Mouse (Mus musculus) kidney, embryonic 15.5 days (tissue): ENCODE measurements at regions not wholly inside any gene's neighbourhood (a gene's known extent, or its start where the extent isn't known, plus 50 kb on each side); places are given as distances from the start of the nearest gene placed in this dataset. TPM values are rescaled to one million over a fixed set of nuclear protein-coding genes. Genes with fewer than 3 reads are reported as not detected.

Source experiments
- microRNA-seq: library from miRNA; unstranded; fragments of <30 nt; microRNA quantifications from one replicate; pipeline ENCODE4, GENCODE M21; 2016

Small RNA genes lying in the stretch of these regions (microRNA-seq; reads per million reads assigned to microRNA genes)
- gene Gm24369 = not detected
